Mouse (Mus musculus): Measurements from ENCODE around the gene Sec16b. TPM values are rescaled to one million over a fixed set of nuclear protein-coding genes. Genes with fewer than 3 reads are reported as not detected.

The Sec16b gene
- total and polyA plus RNA-seq, 3 experiments: 13.9 to 19.6 (median 14.6) TPM

DNA sequence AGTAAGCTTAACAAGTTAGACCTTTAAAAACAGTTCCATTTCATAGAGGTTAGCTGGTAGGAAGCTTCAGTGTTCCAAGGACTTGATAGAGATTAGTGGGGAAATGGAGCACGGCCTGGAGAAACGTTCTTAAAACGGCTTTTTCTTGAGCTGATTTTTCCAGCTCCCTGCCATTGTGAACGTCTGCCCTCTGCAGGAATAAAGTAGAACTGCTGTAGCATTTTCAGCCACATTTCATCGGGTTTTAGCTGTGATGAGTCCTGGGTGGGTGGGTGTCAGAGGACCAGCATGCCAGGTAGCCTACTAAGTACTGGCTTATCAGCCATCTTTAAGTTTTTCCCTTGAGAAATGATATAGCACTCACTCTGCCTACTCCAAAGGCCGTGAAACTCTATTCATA, 29.9 kb downstream of the Sec16b start:
- Histone ChIP-seq H3K27me3 (replicated peaks) (no peaks in the 10 kb centered on the region), H3K79me2 (replicated peaks; ENCODE audit: control insufficient read depth, extremely low read depth, insufficient read depth, poor library complexity, severe bottlenecking) (no peaks in the 10 kb centered on the region), H3K27ac (ENCODE audit: insufficient read depth, low read depth) (no peak overlapping the region), H3K9ac (ENCODE audit: insufficient read depth, low read depth) (no peak overlapping the region), H3K4me1 (ENCODE audit: control insufficient read depth in 1 of 2, insufficient read depth in 2 of 2) (peaks cover 0 to 27% of the 10 kb centered on the region in 2 experiments; a peak in 2 of 4 replicates), H3K4me3 (replicated peaks in 1 of 3; ENCODE audit: low read depth in 2 of 3, low read length in 2 of 3, poor library complexity in 1 of 3) (no peak overlapping the region), H3K4me2 (ENCODE audit: insufficient read depth, low read depth, poor library complexity, severe bottlenecking) (no peak overlapping the region; the same call in 1 of the 2 replicates), H3K9me3 (replicated peaks; ENCODE audit: low read length) (no peaks in the 10 kb centered on the region), H3K36me3 (replicated peaks in 1 of 2; ENCODE audit: control insufficient read depth in 1 of 2, insufficient read depth in 1 of 2, low read length in 1 of 2) (peaks cover 42 to 67% of the 10 kb centered on the region in 2 experiments)
- no peak for TF ChIP-seq HCFC1 (IDR thresholded peaks at IDR 0.05; ENCODE audit: low read depth, low read length)
- TF ChIP-seq MXI1 (IDR thresholded peaks at IDR 0.05; ENCODE audit: low read depth, low read length): no peak
- TF ChIP-seq IRF4 (IDR thresholded peaks at IDR 0.05; ENCODE audit: low read depth, low read length): 0 out of 2 replicates have a peak, but pooled peaks have one; percentile 11
- no peak for TF ChIP-seq JUND (conservative IDR thresholded peaks at IDR 0.05; ENCODE audit: low read depth, low read length)
- no peak for TF ChIP-seq ZMIZ1 (IDR thresholded peaks at IDR 0.05; ENCODE audit: low read depth, low read length)
- TF ChIP-seq GABPA (IDR thresholded peaks at IDR 0.05; ENCODE audit: insufficient replicate concordance, low read depth, low read length): no peak
- no peak for TF ChIP-seq CHD1 (IDR thresholded peaks at IDR 0.05; ENCODE audit: low read depth, low read length)
- TF ChIP-seq ETS1 (conservative IDR thresholded peaks at IDR 0.05; ENCODE audit: low read depth, low read length): no peak
- no peak for TF ChIP-seq TBP (conservative IDR thresholded peaks at IDR 0.05; ENCODE audit: low read depth, low read length)
- no peak for TF ChIP-seq MAX (IDR thresholded peaks at IDR 0.05; ENCODE audit: low read length)
- TF ChIP-seq CTCF (conservative IDR thresholded peaks at IDR 0.05 in 1 of 2, IDR thresholded peaks at IDR 0.05 in 1 of 2; ENCODE audit: low read depth in 2 of 2, low read length in 2 of 2): peak; percentile 71 to 85
- no peak for TF ChIP-seq NRF1 (IDR thresholded peaks at IDR 0.05; ENCODE audit: low read depth, low read length)
- no peak for TF ChIP-seq POLR2AphosphoS2 (IDR thresholded peaks at IDR 0.05; ENCODE audit: low read depth, low read length)
- peak; percentile 82 for TF ChIP-seq RAD21 (IDR thresholded peaks at IDR 0.05; ENCODE audit: low read depth, low read length)
- no peak for TF ChIP-seq ZC3H11A (IDR thresholded peaks at IDR 0.05; ENCODE audit: low read depth, low read length)
- 0 out of 2 replicates have a peak, but pooled peaks have one; percentile 33 for TF ChIP-seq MYC (IDR thresholded peaks at IDR 0.05; ENCODE audit: low read depth, low read length)
- peak; percentile 70 for TF ChIP-seq SMC3 (IDR thresholded peaks at IDR 0.05; ENCODE audit: low read depth, low read length)
- TF ChIP-seq KAT2A (IDR thresholded peaks at IDR 0.05; ENCODE audit: insufficient replicate concordance, low read length): no peak
- DNase-seq (ENCODE audit: extremely low read depth): peak; percentile 61
- in situ Hi-C loops (cut with MboI; ENCODE audit: low pct_ligation_motif_present, low pct_unique_long_range_greater_than_20kb, low sequenced_read_pairs) (no loop called here), dilution Hi-C loops (cut with MboI; ENCODE audit: extremely low pct_ligation_motif_present, extremely low pct_unique_long_range_greater_than_20kb, low sequenced_read_pairs) (no loop called here)

DNA sequence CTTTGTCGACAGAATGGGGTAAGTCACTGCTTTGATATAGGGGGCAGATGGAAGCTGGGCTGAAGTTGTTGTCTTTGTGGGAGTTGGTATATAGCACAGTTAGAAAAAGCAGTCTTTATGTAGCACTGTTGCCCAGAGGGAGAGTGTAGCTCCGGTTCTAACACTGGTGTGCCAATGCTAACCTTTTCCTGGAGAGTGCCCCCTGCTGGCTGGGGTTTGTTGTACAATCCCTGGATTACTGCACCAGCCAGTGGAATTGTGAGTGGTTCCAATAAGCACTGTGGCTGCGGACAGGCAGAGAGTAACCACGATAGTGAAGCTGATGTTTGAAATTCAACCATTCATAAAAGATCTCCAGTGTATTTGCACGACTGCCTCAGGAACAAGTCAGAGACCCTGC, 31.1 kb downstream of the Sec16b start:
- peak; percentile 38 for DNase-seq (ENCODE audit: extremely low read depth)
- Histone ChIP-seq H3K9ac (ENCODE audit: insufficient read depth, low read depth) (no peak overlapping the region), H3K27me3 (replicated peaks) (no peaks in the 10 kb centered on the region), H3K4me1 (ENCODE audit: control insufficient read depth in 1 of 2, insufficient read depth in 2 of 2) (peaks cover 0 to 27% of the 10 kb centered on the region in 2 experiments; a peak in 2 of 4 replicates), H3K36me3 (replicated peaks in 1 of 2; ENCODE audit: control insufficient read depth in 1 of 2, insufficient read depth in 1 of 2, low read length in 1 of 2) (peaks cover 31 to 56% of the 10 kb centered on the region in 2 experiments), H3K79me2 (replicated peaks; ENCODE audit: control insufficient read depth, extremely low read depth, insufficient read depth, poor library complexity, severe bottlenecking) (no peaks in the 10 kb centered on the region), H3K4me3 (replicated peaks in 1 of 3; ENCODE audit: low read depth in 2 of 3, low read length in 2 of 3, poor library complexity in 1 of 3) (no peak overlapping the region), H3K27ac (ENCODE audit: insufficient read depth, low read depth) (no peak overlapping the region), H3K4me2 (ENCODE audit: insufficient read depth, low read depth, poor library complexity, severe bottlenecking) (no peak overlapping the region), H3K9me3 (replicated peaks; ENCODE audit: low read length) (no peaks in the 10 kb centered on the region)
- TF ChIP-seq USF2 (conservative IDR thresholded peaks at IDR 0.05; ENCODE audit: low read depth, low read length) (no peak), CTCF (conservative IDR thresholded peaks at IDR 0.05 in 1 of 2, IDR thresholded peaks at IDR 0.05 in 1 of 2; ENCODE audit: low read depth in 2 of 2, low read length in 2 of 2) (peak; percentile 56 to 59)
- in situ Hi-C loops (cut with MboI; ENCODE audit: low pct_ligation_motif_present, low pct_unique_long_range_greater_than_20kb, low sequenced_read_pairs) (no loop called here), dilution Hi-C loops (cut with MboI; ENCODE audit: extremely low pct_ligation_motif_present, extremely low pct_unique_long_range_greater_than_20kb, low sequenced_read_pairs) (no loop called here)
